Mouse (Mus musculus) kidney, adult 18-20 months (tissue): ENCODE measurements around the gene Sept9.

ENCODE experiments used
- DNase-seq: peaks from one replicate; pipeline ENCODE4 v3.0.0; 2021

Gene Sept9

DNA sequence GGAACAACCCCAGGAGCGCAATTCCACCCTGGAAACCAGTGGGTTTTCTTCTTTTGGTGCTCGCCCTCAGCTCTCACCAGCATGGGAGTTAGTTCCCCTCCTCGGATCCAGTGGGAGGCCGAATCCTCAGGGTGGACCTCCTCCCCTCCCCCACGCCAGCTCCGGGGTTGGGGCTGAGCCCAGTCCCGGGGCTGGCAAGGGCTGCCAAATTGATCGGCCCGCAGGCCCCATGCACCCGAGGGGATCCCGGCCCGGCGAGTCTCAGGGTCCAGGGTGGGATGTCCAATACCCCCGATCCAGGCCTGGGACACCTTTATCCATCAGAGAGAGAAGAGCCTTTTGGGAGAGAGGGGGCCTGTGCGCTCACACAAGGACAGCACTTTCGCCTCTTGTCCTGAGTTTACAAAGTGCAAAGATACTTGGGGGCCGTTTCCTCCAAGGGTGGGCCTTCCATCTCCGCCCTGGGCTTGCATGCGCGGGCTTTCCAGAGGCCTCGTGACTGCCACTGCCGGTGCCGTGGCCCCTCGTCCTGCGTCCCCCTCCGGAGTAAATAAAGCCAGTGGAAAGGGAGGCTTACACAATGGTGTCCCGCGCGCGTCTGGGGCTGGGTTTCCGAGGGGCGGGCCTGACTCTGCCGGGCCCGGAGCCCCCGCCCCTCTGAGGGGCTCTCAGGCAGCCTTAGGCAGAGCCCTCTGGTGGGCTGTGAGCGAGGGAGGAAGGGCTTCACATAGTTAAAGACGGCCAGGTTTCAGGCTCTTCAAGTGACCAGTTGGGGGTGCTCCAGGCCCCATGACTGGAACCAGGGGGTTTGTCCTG lies 67.7 kb downstream of the Sept9 start:
- peak; percentile 60 for DNase-seq

DNA sequence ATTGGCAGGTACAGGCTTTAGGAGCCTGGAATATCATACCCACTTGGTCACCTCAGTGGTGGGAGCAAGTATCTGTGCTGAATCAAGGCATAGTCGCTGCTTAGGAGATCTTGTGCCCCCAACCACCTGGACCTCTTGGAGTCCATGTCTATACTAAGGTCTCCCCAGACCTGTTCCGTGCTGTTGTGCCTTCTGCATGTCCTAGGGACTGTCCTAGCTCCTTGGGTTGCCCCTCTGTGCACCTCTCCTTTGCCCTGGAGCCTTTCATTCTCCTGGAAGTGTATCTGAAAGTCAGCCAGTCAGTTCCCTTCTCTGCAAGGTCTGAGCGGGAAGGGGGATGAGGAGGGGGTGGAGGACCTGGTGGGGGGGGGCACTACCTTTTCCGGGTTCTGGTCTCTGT lies 68.4 kb downstream of the Sept9 start:
- DNase-seq = no peak

DNA sequence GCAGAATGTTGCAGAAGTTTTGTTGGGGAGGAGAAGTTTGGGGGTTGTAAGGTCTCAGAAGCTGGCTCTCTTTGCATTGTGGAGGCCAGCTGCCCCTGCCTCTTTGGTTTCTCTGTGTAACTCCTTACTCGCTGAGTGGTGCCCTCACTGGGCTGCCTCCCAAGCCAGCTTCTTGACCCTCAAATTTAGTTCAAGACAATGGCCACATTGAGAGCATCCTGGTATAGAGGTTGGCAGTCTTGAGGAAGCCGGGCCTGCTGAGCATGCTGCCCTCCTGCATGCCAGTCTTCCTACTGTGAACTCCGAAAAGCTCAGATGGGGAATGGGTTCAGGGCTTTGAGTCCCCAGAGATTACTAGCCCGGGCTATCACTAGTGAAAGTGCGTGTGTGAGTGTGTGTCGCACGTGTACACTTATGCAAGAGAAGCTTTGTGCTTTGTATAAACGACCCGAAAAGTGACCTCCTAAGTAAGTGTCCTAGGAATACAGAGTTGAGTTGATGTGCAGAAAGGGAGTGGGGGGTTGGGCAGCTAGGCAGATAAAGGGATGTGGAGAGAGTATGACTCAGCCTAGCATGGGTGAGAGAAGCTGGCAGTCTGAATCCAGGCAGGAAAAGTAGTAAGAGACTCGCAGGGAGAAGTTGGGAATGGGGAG lies 69.0 kb downstream of the Sept9 start:
- DNase-seq = no peak

DNA sequence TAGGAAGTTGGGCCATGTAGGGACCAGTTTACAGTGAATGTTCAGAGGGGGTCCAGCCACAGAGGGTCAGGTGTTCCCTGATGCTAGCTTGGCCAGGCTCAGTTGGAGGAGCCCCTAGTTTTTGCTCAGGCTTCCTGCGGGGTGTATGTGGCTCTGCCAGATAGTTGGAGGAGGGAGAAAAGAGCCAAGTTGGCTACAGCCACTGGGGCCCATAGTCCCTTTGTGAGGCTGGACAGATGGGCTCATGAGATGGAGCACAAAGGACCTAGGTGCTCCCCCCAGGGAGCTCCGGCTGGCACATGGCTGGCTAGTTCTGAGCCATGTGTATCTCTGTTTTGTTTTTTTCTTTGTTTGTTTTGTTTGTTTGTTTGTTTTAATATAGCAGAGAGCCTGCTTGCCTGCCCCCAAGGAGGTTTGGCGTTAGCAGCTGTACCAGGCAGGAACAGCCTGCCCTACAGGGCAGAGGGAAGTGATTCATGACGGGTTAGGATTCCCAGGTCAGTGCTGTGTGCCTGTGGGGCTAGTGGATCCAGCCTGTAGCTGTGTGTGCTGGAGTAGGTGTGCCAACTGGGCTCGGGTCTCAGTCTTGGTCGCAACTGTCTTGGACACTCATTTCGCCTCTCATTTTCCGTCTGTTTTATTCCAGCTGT lies 69.7 kb downstream of the Sept9 start:
- no peak for DNase-seq

DNA sequence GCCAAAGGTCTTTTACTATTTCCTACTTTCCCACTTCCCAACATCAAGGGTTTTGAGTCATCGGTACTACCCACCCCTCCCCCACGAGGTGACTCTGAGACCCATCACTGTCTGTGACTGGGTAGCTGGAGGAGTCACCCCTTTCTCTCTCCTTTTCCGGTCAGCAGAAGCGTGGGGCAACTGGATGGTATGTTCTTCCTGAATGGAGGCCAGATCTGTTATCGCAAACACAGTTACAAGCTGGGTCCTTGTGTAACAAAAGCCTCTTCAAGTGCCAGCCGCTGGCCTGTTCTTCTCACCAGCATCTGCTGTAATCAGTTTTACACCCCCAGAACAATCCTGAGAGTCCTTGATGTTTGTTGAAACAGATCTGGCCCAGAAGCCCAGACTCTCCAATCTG lies 70.5 kb downstream of the Sept9 start:
- DNase-seq = no peak

DNA sequence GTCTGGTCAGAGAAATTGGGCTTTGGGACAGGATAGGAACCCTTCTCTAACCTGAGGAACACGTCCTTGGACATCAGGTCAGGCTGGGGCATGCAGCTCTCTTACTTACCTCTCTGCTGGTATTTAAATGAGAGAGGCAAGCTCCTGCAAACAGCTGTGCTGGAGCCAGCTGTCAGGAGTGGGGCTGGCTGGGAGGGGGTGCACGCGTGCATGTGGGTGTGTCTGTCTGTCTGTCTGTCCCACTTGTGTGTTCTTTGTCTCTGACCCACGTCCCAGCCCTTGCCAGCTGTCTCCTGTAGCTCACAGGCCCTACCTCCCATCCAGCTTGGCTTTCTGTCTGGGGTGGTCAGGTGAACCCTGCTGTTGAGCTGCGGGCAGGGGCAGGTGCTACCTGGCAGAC lies 75.5 kb downstream of the Sept9 start:
- no peak for DNase-seq

DNA sequence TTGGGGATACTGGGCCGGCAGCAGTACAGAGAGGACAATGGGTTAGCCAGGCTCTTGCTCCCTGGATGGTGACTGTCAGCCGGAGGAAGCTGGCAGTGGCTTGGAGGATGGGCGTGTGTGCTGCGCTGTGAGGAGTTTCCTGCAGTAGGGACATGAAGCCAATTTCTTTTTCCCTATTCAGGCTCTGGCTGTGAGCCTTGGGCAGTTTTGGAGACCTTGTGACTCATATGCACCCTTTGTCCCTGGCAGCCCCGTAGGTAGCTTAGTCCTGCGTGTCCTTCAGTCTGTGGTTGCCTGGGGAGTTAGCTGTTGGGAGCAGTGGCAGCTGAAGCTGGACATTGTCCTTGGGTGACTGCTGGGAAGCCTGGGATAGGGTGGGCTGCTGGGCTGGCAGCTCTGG lies 76.5 kb downstream of the Sept9 start:
- peak; percentile 80 for DNase-seq

DNA sequence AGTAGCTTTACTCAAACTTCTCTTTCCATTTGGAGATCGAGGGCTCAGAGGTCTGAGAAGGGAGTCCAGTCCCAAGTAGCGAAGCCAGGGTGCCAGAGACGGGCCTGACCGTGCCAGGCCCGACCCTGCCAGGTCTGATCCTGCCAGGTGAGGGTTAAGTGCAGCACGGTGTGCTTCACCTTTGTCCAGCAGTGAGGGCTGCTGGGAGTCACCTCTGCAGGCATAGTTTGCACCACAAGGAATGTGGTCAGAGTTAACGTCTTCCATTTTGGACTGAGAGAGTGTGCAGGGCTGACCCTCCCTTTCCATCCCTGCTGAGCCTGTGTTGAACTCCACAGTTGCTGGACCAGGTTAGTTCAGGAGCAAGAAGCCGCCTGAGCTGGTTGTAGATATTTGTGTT lies 77.5 kb downstream of the Sept9 start:
- DNase-seq = peak; percentile 46

DNA sequence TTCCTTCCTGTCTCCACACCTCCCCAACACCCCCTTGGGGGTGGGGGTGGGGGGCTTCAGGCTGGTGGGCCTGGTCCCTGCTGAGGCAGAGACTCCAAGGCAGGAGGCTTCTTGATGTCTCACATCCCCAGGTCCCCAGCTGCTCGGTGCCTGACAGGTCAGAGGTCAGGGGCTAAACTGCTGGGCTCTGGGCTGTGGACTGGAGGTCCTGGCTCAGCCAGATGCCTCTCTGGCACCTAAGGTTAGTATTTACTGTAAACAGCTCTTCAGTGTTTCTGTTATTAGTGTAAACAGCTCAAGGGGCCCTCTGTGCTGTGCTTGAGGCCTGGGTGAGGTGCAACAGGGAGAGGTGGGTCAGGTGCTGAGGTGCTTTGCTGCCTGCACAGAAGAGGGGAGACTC lies 78.7 kb downstream of the Sept9 start:
- DNase-seq = no peak

DNA sequence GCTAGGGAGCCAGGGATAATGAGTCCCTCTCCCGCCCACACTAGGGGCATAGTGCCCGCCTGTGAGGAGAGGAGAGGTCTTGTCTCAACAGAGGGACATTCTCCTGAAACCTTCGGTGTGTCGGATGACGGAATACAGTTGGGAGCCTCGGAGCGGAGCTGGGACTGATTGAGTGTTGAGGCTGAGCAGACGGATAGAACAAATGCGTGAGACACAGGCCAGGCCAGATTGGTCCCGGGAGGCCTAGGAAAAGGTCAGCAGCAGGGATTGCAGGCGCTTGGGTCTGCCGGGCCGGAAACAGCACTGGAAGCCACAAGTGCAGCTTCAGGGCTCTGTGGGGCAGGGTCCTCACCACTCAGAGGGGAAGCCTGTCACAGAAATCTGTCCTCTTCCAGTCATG lies 79.1 kb downstream of the Sept9 start:
- DNase-seq = no peak

DNA sequence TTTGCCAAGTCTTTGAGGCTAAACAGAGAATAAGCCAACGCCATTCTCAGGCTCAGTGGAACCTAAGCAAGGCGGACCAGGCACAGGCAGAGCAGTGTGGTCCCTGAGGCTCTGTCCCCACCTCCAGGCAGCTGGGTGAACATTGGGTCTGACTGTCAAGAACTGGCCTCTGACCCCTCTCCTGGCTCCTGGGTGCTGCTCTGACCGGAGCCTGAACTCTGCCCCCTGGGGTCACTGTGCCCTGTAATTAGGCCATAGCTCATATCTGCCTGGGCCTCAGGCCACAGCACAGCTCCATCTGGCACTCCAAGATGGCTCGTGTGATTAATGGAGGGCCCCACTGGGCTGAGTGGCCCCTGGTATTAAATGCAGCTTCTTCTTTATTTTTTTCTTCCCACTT lies 80.5 kb downstream of the Sept9 start:
- peak; percentile 68 for DNase-seq

DNA sequence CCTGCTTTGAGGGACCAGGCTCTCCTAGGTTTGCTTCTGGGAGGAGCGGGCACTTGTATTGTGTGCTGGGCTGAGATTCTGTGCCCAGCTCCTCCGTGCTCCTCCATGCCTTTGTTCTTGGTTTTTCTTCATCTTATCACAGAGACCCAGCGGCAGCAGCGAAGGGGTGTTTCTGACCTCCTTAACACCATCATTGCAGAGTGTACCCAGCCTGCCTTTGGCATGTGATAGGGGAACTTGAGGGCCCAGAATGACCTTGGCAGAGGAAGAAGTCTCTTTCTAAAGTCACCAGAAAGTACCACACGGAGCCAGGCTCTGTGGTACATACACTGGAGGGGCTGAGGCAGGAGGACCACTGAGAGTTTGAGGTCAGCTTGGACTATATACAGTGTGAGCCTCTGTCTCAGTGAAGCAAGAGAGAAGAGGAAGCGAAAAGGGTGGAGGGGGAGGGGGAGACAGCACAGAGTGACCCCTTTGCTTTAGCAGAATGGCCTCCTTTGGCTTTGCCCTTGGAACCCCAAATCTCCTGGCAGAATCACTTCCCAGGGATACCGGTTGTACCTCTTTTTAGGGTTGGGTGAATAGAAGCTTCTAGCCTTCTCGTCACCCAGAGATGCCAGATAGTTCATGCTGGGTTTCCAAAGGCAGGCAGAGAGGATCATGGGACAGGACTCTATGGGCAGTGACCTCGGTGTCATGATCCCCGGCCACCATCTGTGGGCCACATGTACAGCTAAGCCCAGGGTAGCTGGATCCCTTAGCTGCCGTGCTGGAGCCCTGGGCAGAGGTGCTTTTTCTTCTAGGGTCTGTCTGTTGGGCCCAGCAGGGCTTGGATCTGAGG lies 83.8 kb downstream of the Sept9 start:
- no peak for DNase-seq

DNA sequence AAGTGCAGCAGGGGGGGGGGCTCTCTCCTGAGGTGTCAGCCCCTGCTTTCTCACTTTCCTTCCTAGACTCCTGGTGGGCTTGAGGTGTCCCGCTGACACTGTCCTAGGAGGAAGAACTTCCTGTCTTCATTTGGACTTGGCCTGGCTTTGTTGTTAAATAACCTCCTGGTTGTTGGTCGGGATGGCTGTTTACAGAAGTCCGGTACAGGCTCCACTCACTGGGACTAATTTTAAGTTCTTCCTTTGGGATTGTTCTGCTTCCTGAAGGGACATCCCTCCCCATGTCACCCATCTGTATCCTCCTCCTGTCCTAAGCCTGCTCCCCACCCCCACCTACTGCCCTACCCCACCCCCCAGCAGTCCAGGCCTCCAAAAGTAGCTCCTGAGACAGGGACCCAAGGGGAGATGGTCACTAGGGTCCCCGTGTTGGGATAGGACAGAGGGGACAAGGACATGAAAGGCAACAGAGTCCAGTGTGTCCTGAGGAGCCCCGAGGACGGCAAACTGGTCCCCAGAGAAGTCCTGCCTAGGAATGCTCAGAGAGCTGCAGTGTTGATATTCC lies 84.5 kb downstream of the Sept9 start:
- DNase-seq = no peak

DNA sequence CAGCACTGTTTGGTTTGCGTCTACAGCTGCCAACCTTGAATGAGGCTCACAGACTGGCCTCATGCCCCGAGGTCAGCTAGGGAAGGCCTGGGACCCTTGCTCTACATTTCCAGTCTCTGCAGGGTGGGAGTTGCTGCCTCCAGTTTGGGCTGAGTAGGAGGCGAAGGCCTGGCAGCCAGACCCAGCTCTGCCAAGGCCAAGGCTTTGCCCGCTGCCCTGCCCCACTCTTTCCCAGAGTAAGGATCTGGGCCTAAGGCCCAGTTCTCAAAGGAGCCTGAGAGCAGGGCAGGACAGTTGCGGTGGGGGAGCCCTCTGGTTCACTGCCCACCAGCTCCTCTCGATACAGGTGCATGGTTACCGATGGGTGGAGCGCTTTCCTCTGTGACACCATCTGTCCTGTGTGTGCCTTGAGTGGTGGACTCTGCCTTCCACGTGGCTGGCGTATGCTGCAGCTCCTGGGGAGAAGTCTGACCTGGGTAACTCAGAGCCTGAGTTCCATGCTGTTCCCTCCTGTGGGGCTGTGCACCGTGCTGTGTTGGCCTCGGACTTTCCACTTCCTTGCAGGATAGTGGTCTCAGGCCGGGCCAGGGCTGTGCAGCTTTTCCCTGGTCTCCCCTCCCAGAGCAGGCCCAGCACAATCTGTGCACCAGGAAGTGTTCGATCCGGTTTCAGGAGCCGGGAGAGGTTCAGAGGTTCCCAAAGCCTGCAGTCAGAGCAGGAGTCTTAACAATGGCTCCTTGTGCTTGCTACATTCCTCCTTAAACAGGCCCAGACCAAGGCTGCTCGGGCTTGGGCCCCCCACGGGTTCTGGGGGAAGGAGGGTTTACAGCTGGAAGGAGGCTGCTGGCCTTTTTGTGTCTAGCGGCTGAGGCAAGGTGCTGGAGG lies 85.5 kb downstream of the Sept9 start:
- DNase-seq = peak; percentile 77

DNA sequence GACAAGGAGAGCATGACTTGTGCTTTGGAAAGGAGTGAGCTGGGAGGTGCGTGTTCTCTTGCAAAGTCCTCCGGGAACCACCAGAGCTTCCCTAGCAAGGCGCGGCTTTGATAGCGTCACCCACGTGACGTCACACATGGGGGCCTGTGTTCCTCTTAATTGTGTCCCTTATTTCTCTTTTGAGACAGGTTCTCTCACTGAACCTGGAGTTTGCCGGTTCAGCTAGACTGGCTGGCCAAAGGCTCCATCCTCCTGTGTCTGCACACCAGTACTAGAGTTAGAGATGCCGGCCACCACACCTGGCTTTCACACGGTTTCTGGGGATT lies 86.1 kb downstream of the Sept9 start:
- DNase-seq = no peak

DNA sequence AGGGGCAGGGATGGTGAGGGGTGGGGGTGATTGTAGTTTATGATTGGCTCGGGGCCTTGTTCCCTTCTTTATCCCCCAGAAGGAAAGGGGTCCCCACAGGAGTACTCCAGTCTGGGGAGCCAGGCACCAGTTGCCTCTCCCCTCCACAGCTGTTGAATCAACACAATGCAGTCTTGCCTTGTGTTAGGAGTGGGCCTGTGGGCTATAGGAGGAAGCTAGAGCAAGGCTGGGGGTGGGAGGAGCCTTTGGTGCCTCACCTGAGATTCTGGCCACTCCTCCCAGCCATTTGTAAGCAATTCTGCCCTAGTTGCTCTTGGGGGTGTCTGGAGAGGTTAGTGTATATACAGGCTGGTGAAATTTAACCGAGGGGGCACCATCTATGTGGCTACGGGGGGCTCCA lies 88.3 kb downstream of the Sept9 start:
- DNase-seq = no peak

DNA sequence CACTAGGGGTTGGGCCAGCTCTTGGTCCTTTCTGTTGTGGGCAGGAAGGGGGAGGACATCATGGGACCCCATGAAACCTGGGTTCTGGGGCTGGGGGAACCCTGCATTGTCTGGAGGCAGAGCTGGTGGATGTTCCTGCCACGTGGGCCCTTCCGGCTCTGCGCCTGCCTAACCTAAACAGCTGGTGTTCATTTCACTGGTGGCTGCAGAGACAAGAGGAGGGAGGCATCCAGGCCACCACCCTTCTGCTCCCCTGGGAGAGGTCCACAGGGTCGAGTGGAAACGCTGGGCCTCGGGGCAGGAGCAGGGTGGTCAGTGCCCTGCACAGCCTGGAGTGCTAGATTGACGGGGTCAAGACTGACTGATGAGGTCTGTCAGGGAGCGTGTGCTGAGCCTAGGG lies 89.3 kb downstream of the Sept9 start:
- no peak for DNase-seq

DNA sequence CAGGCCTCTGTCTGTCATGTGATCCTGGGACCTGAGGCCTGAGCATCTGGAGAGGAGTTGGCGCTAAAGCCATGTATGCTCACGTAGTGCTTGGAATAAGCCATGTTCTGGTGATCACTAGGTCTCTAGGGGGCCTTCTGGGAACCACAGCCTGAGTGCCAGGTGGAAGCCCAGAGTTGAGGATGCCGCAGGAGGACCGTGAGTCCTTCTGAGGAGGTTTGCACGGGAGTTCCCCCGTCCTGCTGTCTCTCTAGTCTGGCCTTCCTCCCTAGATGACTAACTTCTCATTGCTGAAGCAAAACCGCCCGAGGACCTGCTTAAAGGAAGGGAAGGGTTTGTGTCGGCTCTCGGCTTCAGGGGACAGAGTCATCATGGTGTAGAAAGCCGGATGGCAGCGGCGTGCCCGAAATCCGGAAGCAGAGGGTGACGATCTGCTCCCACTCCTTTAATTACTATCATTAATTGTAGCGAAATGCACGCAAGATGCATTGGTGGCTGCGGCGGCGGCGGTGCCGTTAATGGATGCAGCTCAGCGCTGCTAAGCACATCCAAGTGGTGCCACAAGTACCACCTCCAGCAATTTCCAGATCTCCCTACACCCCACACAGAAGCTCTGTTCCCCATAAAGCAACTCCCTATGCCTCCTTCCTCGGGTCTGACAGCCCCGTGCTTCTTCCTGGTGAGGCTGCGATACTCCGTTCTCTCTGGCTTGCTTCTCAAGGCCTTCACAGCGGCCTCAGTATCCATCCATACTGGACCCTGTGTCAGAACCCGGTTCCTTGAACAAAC lies 92.0 kb downstream of the Sept9 start:
- no peak for DNase-seq

DNA sequence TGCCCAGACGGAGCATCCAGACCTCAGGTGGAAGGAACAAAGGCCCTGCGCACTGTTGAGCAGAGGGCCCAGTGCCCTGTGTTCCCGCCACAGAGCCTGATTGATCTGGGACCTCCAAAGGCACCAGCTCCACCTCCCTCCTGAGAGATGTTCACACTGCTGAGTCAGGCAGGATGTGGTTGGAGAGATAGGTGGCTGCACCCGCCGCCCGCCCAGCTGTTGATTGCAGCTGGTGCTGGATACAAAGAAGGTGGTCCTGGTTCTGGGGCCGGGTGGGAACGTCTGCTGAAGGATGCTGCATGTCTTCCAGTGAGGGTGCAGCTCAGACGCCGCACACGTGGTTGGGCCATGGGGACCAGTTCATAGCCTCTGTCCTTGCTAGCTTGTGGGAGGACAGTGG lies 93.0 kb downstream of the Sept9 start:
- DNase-seq = no peak

DNA sequence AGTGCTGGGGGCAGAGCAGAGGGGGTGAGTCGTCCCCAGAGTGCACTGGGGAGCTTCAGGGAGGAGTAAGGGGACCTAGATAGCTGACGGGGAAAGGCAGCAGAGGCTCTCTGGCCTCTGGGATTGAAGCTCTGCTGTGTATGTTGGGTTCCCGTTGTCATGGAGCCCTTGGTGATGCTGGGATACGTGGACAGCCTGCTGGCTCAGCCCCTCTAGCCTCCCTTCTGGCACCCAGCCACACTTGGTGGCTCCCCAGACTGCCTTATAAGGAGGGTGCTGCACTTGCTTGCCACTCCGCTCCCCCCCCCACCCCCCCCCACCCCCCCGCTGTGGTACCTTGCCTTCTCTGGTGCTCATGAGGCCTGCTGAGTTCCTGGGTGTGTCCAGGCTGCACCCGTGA lies 95.8 kb downstream of the Sept9 start:
- no peak for DNase-seq

DNA sequence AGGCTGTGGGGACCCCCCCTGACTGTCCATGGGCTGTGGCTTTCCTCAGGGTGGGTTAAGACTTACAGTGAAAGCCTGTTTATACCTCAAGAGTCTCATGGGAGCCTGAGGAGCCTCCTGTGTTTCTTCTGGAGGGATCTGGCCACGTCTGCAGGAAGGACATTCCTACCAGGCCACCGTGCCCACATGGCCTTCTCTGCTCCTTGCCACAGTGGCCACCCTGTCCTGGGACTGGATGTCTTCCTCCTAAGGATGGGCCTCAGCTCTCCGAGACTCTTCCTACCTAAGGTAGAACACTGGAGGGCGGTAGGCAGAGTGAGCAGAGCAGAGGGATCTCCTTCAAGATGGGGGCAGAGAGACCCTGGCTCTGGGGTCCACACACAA lies 96.6 kb downstream of the Sept9 start:
- DNase-seq = no peak
